Comparison of ENCODE assay signal across 8 mouse cellular contexts in the genomic region with DNA sequence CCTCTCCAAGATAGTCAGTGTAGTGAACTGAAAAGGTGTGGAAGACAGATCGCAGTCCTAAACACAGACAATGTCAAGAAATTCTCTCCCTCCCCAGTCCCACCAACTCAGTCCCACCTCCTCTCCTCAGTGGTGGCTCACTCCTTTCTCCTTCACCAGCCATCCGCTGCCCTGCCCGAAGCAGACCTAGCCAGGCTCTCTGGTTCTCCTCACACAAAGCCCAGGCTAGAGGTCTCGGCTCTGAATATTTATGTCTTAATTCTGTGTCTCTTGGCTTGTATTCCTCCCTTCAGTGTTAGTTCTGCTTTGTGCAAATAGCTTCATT.
DNase-seq lines count a peak whose midpoint lies in the region; ATAC-seq and TF ChIP-seq lines count a peak whose summit lies in the region.
"Had no signal": no experiment of that assay in that cellular context is flagged by ENCODE, and none has a peak within 500 bp of the region (broad histone marks: within the 10 kb centered on the region; RNA-seq: fewer than 3 reads in every experiment).

No protein-coding gene starts in this region.

- peaks cover 17% of the 10 kb centered on the region for H3K4me1 ChIP-seq in embryonic facial prominence, embryonic 15.5 days
- peaks cover 26% of the 10 kb centered on the region for H3K4me1 ChIP-seq in hindbrain, embryonic 16.5 days (ENCODE audit: control insufficient read depth, insufficient read depth, low read depth, low read length)
- H3K4me1 ChIP-seq in neural tube, embryonic 12.5 days, result peaks cover 17% of the 10 kb centered on the region

- TF ChIP-seq CTCF in layer of hippocampus, adult 2 months (conservative IDR thresholded peaks at IDR 0.05), result no peak

- 53% methylated on average over 4 of the region's 4 CpGs for WGBS in embryonic facial prominence, embryonic 15.5 days
- WGBS in hindbrain, embryonic 16.5 days, result 22% methylated on average over 4 of the region's 4 CpGs
- 21% methylated on average over 4 of the region's 4 CpGs for WGBS in neural tube, embryonic 12.5 days

- no peaks in the 10 kb centered on the region for H3K27me3 ChIP-seq in embryonic facial prominence, embryonic 15.5 days
- H3K27me3 ChIP-seq in hindbrain, embryonic 16.5 days (replicated peaks; ENCODE audit: control insufficient read depth, insufficient read depth, low read length), result no peaks in the 10 kb centered on the region
- H3K27me3 ChIP-seq in neural tube, embryonic 12.5 days (replicated peaks), result no peaks in the 10 kb centered on the region

- H3K4me3 ChIP-seq in layer of hippocampus, adult 2 months, result no peak overlapping the region
- no peak overlapping the region for H3K4me3 ChIP-seq in embryonic facial prominence, embryonic 15.5 days (replicated peaks)
- no peak overlapping the region for H3K4me3 ChIP-seq in hindbrain, embryonic 16.5 days (ENCODE audit: low read length)
- H3K4me3 ChIP-seq in neural tube, embryonic 12.5 days, result no peak overlapping the region

- no peak overlapping the region for H3K9ac ChIP-seq in embryonic facial prominence, embryonic 15.5 days
- peak overlapping the region; percentile 32 for H3K9ac ChIP-seq in hindbrain, embryonic 16.5 days (ENCODE audit: low read depth, low read length)
- H3K9ac ChIP-seq in neural tube, embryonic 12.5 days, result no peak overlapping the region

- H3K27ac ChIP-seq in layer of hippocampus, adult 2 months, result peak overlapping the region; percentile 62
- H3K27ac ChIP-seq in embryonic facial prominence, embryonic 15.5 days (replicated peaks), result peak overlapping the region; percentile 55
- peak overlapping the region; percentile 51; the same call in 1 of the 2 replicates for H3K27ac ChIP-seq in hindbrain, embryonic 16.5 days (ENCODE audit: low read depth, low read length)
- peak overlapping the region; percentile 22; the same call in 1 of the 2 replicates for H3K27ac ChIP-seq in neural tube, embryonic 12.5 days

- DNase-seq in layer of hippocampus, adult 2 months (ENCODE audit: low spot score in 2 of 2), result no peak
- DNase-seq in layer of hippocampus, postnatal 14 days (ENCODE audit: low spot score in 2 of 2), result no peak
- no peak for DNase-seq in ovary, postnatal 14 days (ENCODE audit: low spot score)
- DNase-seq: left cerebral cortex, postnatal 4 days had no signal

- H3K9me3 ChIP-seq in embryonic facial prominence, embryonic 15.5 days (replicated peaks), result no peaks in the 10 kb centered on the region
- H3K9me3 ChIP-seq in hindbrain, embryonic 16.5 days (ENCODE audit: control insufficient read depth, low read length), result no peaks in the 10 kb centered on the region
- no peaks in the 10 kb centered on the region for H3K9me3 ChIP-seq in neural tube, embryonic 12.5 days

- no peak overlapping the region for H3K4me2 ChIP-seq in embryonic facial prominence, embryonic 15.5 days (replicated peaks)
- peak overlapping the region; percentile 50 for H3K4me2 ChIP-seq in hindbrain, embryonic 16.5 days (ENCODE audit: low read length)
- H3K4me2 ChIP-seq in neural tube, embryonic 12.5 days (replicated peaks), result peak overlapping the region; percentile 52

- ATAC-seq in embryonic facial prominence, embryonic 15.5 days (ENCODE audit: insufficient number of reproducible peaks, low FRiP score, low TSS enrichment, low read depth), result no peak
- no peak; the same call in 1 of the 2 replicates for ATAC-seq in hindbrain, embryonic 16.5 days
- ATAC-seq in neural tube, embryonic 12.5 days (ENCODE audit: low FRiP score, low read depth), result 0 out of 2 replicates have a peak, but pooled peaks have one; percentile 3
- no peak for ATAC-seq in erythroblast, adult 5-6 weeks (replicated peaks; ENCODE audit: low FRiP score, poor library complexity, severe bottlenecking)

- H3K36me3 ChIP-seq in embryonic facial prominence, embryonic 15.5 days, result no peaks in the 10 kb centered on the region
- no peaks in the 10 kb centered on the region for H3K36me3 ChIP-seq in hindbrain, embryonic 16.5 days (ENCODE audit: control insufficient read depth, insufficient read depth, low read length)
- H3K36me3 ChIP-seq in neural tube, embryonic 12.5 days, result no peaks in the 10 kb centered on the region
